ENCODE assay signal across 15 mouse cellular contexts in genomic region chr3:109707786-109708460, GRCm38 (mm10).
DNase-seq lines count a peak whose midpoint lies in the region; ATAC-seq and TF ChIP-seq lines count a peak whose summit lies in the region.
"Had no signal": no experiment of that assay in that cellular context is flagged by ENCODE, and none has a peak within 500 bp of the region (broad histone marks: within the 10 kb centered on the region; RNA-seq: fewer than 3 reads in every experiment).

No protein-coding gene starts in this region.

- H3K9ac ChIP-seq in hindbrain, postnatal 0 days (replicated peaks; ENCODE audit: low read length): no peak overlapping the region

- H3K27me3 ChIP-seq in hindbrain, postnatal 0 days (ENCODE audit: insufficient read depth, low read length): no peaks in the 10 kb centered on the region
- no peaks in the 10 kb centered on the region for H3K27me3 ChIP-seq in hindbrain, embryonic 10.5 days (ENCODE audit: insufficient read depth, poor library complexity, severe bottlenecking)
- H3K27me3 ChIP-seq in cerebellum, adult 2 months (ENCODE audit: control insufficient read depth, insufficient read depth, low read length): no peaks in the 10 kb centered on the region

- no peak overlapping the region for H3K4me3 ChIP-seq in hindbrain, postnatal 0 days (ENCODE audit: low read length)
- no peak overlapping the region for H3K4me3 ChIP-seq in hindbrain, embryonic 10.5 days
- H3K4me3 ChIP-seq in cerebellum, adult 2 months (replicated peaks; ENCODE audit: insufficient read depth, low read depth, low read length): no peak overlapping the region
- H3K4me3 ChIP-seq in layer of hippocampus, adult 2 months: no peak overlapping the region

- WGBS in hindbrain, postnatal 0 days: 56% methylated on average over 2 of the region's 2 CpGs
- WGBS in hindbrain, embryonic 10.5 days: 88% methylated on average over 2 of the region's 2 CpGs
- 6% methylated on average over 2 of the region's 2 CpGs for WGBS in cerebellum, adult 2 months

- no peak for TF ChIP-seq POLR2A in cerebellum, adult 2 months (IDR thresholded peaks at IDR 0.05; ENCODE audit: borderline replicate concordance, insufficient read depth, low read length)

- DNase-seq in hindbrain, postnatal 0 days (ENCODE audit: low spot score): peak; percentile 79
- DNase-seq in hindbrain, embryonic 10.5 days (ENCODE audit: low spot score): no peak
- DNase-seq in cerebellum, adult 2 months: peak; percentile 76 to 95
- DNase-seq in layer of hippocampus, adult 2 months (ENCODE audit: low spot score in 2 of 2): peak; percentile 27 to 59
- no peak for DNase-seq in kidney, adult 9 months
- DNase-seq in thymus, postnatal 25 days: no peak
- DNase-seq in adrenal gland, postnatal 10 days: no peak
- DNase-seq: heart, postnatal 14 days; kidney, postnatal 10 days; thymus, postnatal 4 days had no signal

- ATAC-seq in hindbrain, postnatal 0 days: peak; percentile 80
- peak; percentile 94 for ATAC-seq in cerebellum, adult (ENCODE audit: insufficient number of reproducible peaks, low FRiP score, low TSS enrichment)
- ATAC-seq: activated CD4-positive, CD25-positive, alpha-beta regulatory T cell, adult 4 months; CD4-positive, CD25-positive, alpha-beta regulatory T cell, adult 4 months; lung, postnatal 0 days had no signal

- H3K9me3 ChIP-seq in hindbrain, postnatal 0 days (ENCODE audit: low read length): no peaks in the 10 kb centered on the region
- no peaks in the 10 kb centered on the region for H3K9me3 ChIP-seq in hindbrain, embryonic 10.5 days

- no peaks in the 10 kb centered on the region for H3K36me3 ChIP-seq in hindbrain, postnatal 0 days (ENCODE audit: insufficient read depth, low read length)
- H3K36me3 ChIP-seq in hindbrain, embryonic 10.5 days: no peaks in the 10 kb centered on the region

- H3K4me2 ChIP-seq in hindbrain, postnatal 0 days (ENCODE audit: low read depth, low read length): no peak overlapping the region
- H3K4me2 ChIP-seq: liver, embryonic 11.5 days had no signal

- TF ChIP-seq CTCF in hindbrain, postnatal 0 days (IDR thresholded peaks at IDR 0.05; ENCODE audit: low read depth): no peak
- TF ChIP-seq CTCF in cerebellum, adult 2 months (IDR thresholded peaks at IDR 0.05; ENCODE audit: borderline replicate concordance, insufficient read depth, low read depth, low read length): no peak
- TF ChIP-seq CTCF in layer of hippocampus, adult 2 months (conservative IDR thresholded peaks at IDR 0.05): no peak

- H3K27ac ChIP-seq in hindbrain, postnatal 0 days: no peak overlapping the region
- no peak overlapping the region for H3K27ac ChIP-seq in hindbrain, embryonic 10.5 days
- no peak overlapping the region for H3K27ac ChIP-seq in cerebellum, adult 2 months (ENCODE audit: insufficient read depth, low read length)
- H3K27ac ChIP-seq in layer of hippocampus, adult 2 months: no peak overlapping the region

- H3K4me1 ChIP-seq in hindbrain, postnatal 0 days (ENCODE audit: insufficient read depth, low read length): no peaks in the 10 kb centered on the region
- no peaks in the 10 kb centered on the region for H3K4me1 ChIP-seq in hindbrain, embryonic 10.5 days (replicated peaks)
- H3K4me1 ChIP-seq in cerebellum, adult 2 months (ENCODE audit: control insufficient read depth, insufficient read depth, low read length): peaks cover 6% of the 10 kb centered on the region; the same call in 1 of the 2 replicates

Comparison
In these comparisons a context has a peak if more than half of its experiments do, and no peak if none do; other contexts are left out.
1. DNase-seq: peak in hindbrain, postnatal 0 days (single experiment), cerebellum, adult 2 months (2 of 2) and layer of hippocampus, adult 2 months (2 of 2); none in hindbrain, embryonic 10.5 days (single experiment), kidney, adult 9 months (single experiment), thymus, postnatal 25 days (single experiment) and adrenal gland, postnatal 10 days (single experiment).